Mouse (Mus musculus) liver, adult 2 months (tissue): Measurements from ENCODE around the gene Zfp422.

Experiments
- CTCF ChIP-seq: fragments of 200-500 bp; IDR thresholded peaks from 2 replicates; pipeline ENCODE4 v1.5.1; 2011; ENCODE audit warnings: low read depth, low read length, control low read depth
- POLR2A ChIP-seq: fragments of 200-500 bp; IDR thresholded peaks from 2 replicates; pipeline ENCODE4 v1.6.1; 2011; ENCODE audit warnings: low read length, control low read depth; ENCODE audit not compliant: insufficient read depth; ENCODE audit errors: extremely low read depth

- TF ChIP-seq POLR2A (no peak), CTCF (no peak)
Measured at GRCm38 (mm10) chr6:116671768-116672167, 43.0 kb upstream of the Zfp422 start.
